Mouse (Mus musculus) thymus, adult 2 months (tissue): ENCODE data around the gene Brk1.

ENCODE experiments used
- CTCF ChIP-seq: fragments of 200-500 bp; IDR thresholded peaks from 2 replicates; pipeline ENCODE4 v1.5.1; 2012; ENCODE audit warnings: mild to moderate bottlenecking, control low read depth, low read length, moderate library complexity, borderline replicate concordance; ENCODE audit not compliant: control insufficient read depth, poor library complexity, insufficient read depth; ENCODE audit errors: extremely low read depth
- POLR2A ChIP-seq: fragments of 200-500 bp; IDR thresholded peaks from 2 replicates; pipeline ENCODE4 v1.6.1; 2012; ENCODE audit warnings: mild to moderate bottlenecking, low read length, control low read depth, moderate library complexity; ENCODE audit not compliant: control insufficient read depth, poor library complexity, insufficient read depth; ENCODE audit errors: extremely low read depth

DNA sequence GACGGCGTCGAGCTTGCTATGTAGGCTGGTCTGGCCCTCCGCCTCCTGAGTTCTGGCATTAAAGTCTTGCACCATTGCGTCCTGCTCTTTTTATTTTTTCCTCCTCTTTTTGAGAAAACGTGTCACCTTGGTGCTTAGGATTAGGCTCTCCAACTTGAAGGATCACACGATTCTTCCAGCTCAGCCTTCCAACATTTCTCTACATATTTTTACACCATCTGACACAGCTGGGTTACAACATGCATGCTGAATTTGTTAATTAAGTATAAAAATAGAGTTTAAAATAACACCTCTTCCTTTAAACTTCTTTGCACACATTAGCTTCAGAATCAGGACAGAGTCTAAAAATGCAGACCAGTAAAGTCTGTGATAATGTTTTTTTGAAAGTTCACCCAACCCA, 4.7 kb downstream of the Brk1 start:
- TF ChIP-seq POLR2A (no peak), CTCF (no peak)
